Mouse (Mus musculus): ENCODE data around the gene Wee2. TPM values are rescaled to one million over a fixed set of nuclear protein-coding genes. Genes with fewer than 3 reads are reported as not detected.

The Wee2 gene
- polyA plus RNA-seq, 1 experiment from 2014 or later = not detected

GRCm38 (mm10) chr6:40427441-40427840 is 11.4 kb upstream of the Wee2 start:
- no peak for ATAC-seq
- Histone ChIP-seq H3K27me3 (ENCODE audit: insufficient read depth, low read length) (no peaks in the 10 kb centered on the region), H3K4me3 (ENCODE audit: low read depth, low read length) (no peak overlapping the region), H3K4me1 (ENCODE audit: insufficient read depth) (peaks cover 23% of the 10 kb centered on the region), H3K9ac (replicated peaks) (no peak overlapping the region), H3K36me3 (replicated peaks; ENCODE audit: insufficient read depth, low read length) (peaks cover 6% of the 10 kb centered on the region), H3K4me2 (ENCODE audit: low read depth, low read length) (no peak overlapping the region), H3K27ac (ENCODE audit: low read depth) (no peak overlapping the region), H3K9me3 (ENCODE audit: low read length) (no peaks in the 10 kb centered on the region)
- WGBS (ENCODE audit: insufficient replicate concordance) = 82% methylated on average over 7 of the region's 7 CpGs
- no peak for DNase-seq
- TF ChIP-seq EP300 (IDR thresholded peaks at IDR 0.05; ENCODE audit: low read depth) = no peak
- no peak for TF ChIP-seq CTCF (IDR thresholded peaks at IDR 0.05; ENCODE audit: low read depth)

- no peaks in the 10 kb centered on the region for H3K36me3 ChIP-seq (replicated peaks; ENCODE audit: insufficient read depth, low read length)
- H3K9me3 ChIP-seq (ENCODE audit: low read length) = no peaks in the 10 kb centered on the region
- no peak for ATAC-seq
- no peak overlapping the region for H3K4me2 ChIP-seq (ENCODE audit: low read depth, low read length)
- no peak overlapping the region for H3K27ac ChIP-seq (ENCODE audit: low read depth)
- WGBS (ENCODE audit: insufficient replicate concordance) = 64% methylated on average over 3 of the region's 3 CpGs
- H3K4me1 ChIP-seq (ENCODE audit: insufficient read depth) = peaks cover 26% of the 10 kb centered on the region
- no peak overlapping the region for H3K9ac ChIP-seq (replicated peaks)
- no peak overlapping the region for H3K4me3 ChIP-seq (ENCODE audit: low read depth, low read length)
- no peaks in the 10 kb centered on the region for H3K27me3 ChIP-seq (ENCODE audit: insufficient read depth, low read length)
- no peak for DNase-seq
- TF ChIP-seq CTCF (IDR thresholded peaks at IDR 0.05; ENCODE audit: low read depth) (no peak), EP300 (IDR thresholded peaks at IDR 0.05; ENCODE audit: low read depth) (no peak)
Measured at GRCm38 (mm10) chr6:40428696-40429095, 10.2 kb upstream of the Wee2 start.

- DNase-seq (peak; percentile 28), ATAC-seq (peak; percentile 83)
- WGBS (ENCODE audit: insufficient replicate concordance) = 58% methylated on average over 4 of the region's 4 CpGs
- H3K36me3 ChIP-seq (replicated peaks; ENCODE audit: insufficient read depth, low read length) = no peaks in the 10 kb centered on the region
- no peak for TF ChIP-seq CTCF (IDR thresholded peaks at IDR 0.05; ENCODE audit: low read depth)
- peak; percentile 35; the same call in 1 of the 2 replicates for TF ChIP-seq EP300 (IDR thresholded peaks at IDR 0.05; ENCODE audit: low read depth)
- H3K9ac ChIP-seq (replicated peaks) = no peak overlapping the region
- peaks cover 30% of the 10 kb centered on the region for H3K4me1 ChIP-seq (ENCODE audit: insufficient read depth)
- H3K9me3 ChIP-seq (ENCODE audit: low read length) = no peaks in the 10 kb centered on the region
- peak overlapping the region; percentile 77 for H3K27ac ChIP-seq (ENCODE audit: low read depth)
- H3K4me2 ChIP-seq (ENCODE audit: low read depth, low read length) = 0 out of 2 replicates have a peak overlapping the region, but pooled peaks have one; percentile 18
- no peaks in the 10 kb centered on the region for H3K27me3 ChIP-seq (ENCODE audit: insufficient read depth, low read length)
- H3K4me3 ChIP-seq (ENCODE audit: low read depth, low read length) = no peak overlapping the region
Measured at GRCm38 (mm10) chr6:40429521-40429931, 9.4 kb upstream of the Wee2 start.

- Histone ChIP-seq H3K27me3 (ENCODE audit: insufficient read depth, low read length) (peaks cover 2% of the 10 kb centered on the region; the same call in 1 of the 2 replicates), H3K4me3 (ENCODE audit: low read depth, low read length) (no peak overlapping the region), H3K4me2 (ENCODE audit: low read depth, low read length) (0 out of 2 replicates have a peak overlapping the region, but pooled peaks have one; percentile 18), H3K27ac (ENCODE audit: low read depth) (peak overlapping the region; percentile 77), H3K36me3 (replicated peaks; ENCODE audit: insufficient read depth, low read length) (no peaks in the 10 kb centered on the region), H3K9ac (replicated peaks) (no peak overlapping the region), H3K4me1 (ENCODE audit: insufficient read depth) (peaks cover 35% of the 10 kb centered on the region), H3K9me3 (ENCODE audit: low read length) (no peaks in the 10 kb centered on the region)
- DNase-seq (no peak), ATAC-seq (no peak)
- WGBS (ENCODE audit: insufficient replicate concordance) = 55% methylated on average over 3 of the region's 3 CpGs
- TF ChIP-seq CTCF (IDR thresholded peaks at IDR 0.05; ENCODE audit: low read depth) (no peak), EP300 (IDR thresholded peaks at IDR 0.05; ENCODE audit: low read depth) (no peak)
Measured at GRCm38 (mm10) chr6:40430251-40430650, 8.6 kb upstream of the Wee2 start.

- DNase-seq = no peak
- Histone ChIP-seq H3K9me3 (ENCODE audit: low read length) (no peaks in the 10 kb centered on the region), H3K9ac (replicated peaks) (peak overlapping the region; percentile 27; the same call in 1 of the 2 replicates), H3K4me1 (ENCODE audit: insufficient read depth) (peaks cover 35% of the 10 kb centered on the region), H3K4me2 (ENCODE audit: low read depth, low read length) (peak overlapping the region; percentile 45), H3K27ac (ENCODE audit: low read depth) (peak overlapping the region; percentile 81), H3K36me3 (replicated peaks; ENCODE audit: insufficient read depth, low read length) (no peaks in the 10 kb centered on the region), H3K27me3 (ENCODE audit: insufficient read depth, low read length) (peaks cover 2% of the 10 kb centered on the region; the same call in 1 of the 2 replicates), H3K4me3 (ENCODE audit: low read depth, low read length) (no peak overlapping the region)
- WGBS (ENCODE audit: insufficient replicate concordance) = 65% methylated on average over 3 of the region's 3 CpGs
- TF ChIP-seq EP300 (IDR thresholded peaks at IDR 0.05; ENCODE audit: low read depth) = no peak
- no peak for TF ChIP-seq CTCF (IDR thresholded peaks at IDR 0.05; ENCODE audit: low read depth)
- ATAC-seq = no peak
Measured at GRCm38 (mm10) chr6:40430878-40431277, 8.0 kb upstream of the Wee2 start.

- DNase-seq (peak; percentile 58), ATAC-seq (peak; percentile 82)
- H3K4me3 ChIP-seq (ENCODE audit: low read depth, low read length) = no peak overlapping the region
- 42% methylated on average over 4 of the region's 4 CpGs for WGBS (ENCODE audit: insufficient replicate concordance)
- peak overlapping the region; percentile 45; the same call in 1 of the 2 replicates for H3K4me2 ChIP-seq (ENCODE audit: low read depth, low read length)
- H3K36me3 ChIP-seq (replicated peaks; ENCODE audit: insufficient read depth, low read length) = no peaks in the 10 kb centered on the region
- peak overlapping the region; percentile 27; the same call in 1 of the 2 replicates for H3K9ac ChIP-seq (replicated peaks)
- peaks cover 2% of the 10 kb centered on the region; the same call in 1 of the 2 replicates for H3K27me3 ChIP-seq (ENCODE audit: insufficient read depth, low read length)
- H3K27ac ChIP-seq (ENCODE audit: low read depth) = peak overlapping the region; percentile 81
- TF ChIP-seq CTCF (IDR thresholded peaks at IDR 0.05; ENCODE audit: low read depth) (no peak), EP300 (IDR thresholded peaks at IDR 0.05; ENCODE audit: low read depth) (no peak)
- H3K9me3 ChIP-seq (ENCODE audit: low read length) = no peaks in the 10 kb centered on the region
- H3K4me1 ChIP-seq (ENCODE audit: insufficient read depth) = peaks cover 36% of the 10 kb centered on the region
Measured at GRCm38 (mm10) chr6:40431356-40431755, 7.5 kb upstream of the Wee2 start.
